Mouse (Mus musculus): ENCODE measurements around the gene Ctc1. TPM values are rescaled to one million over a fixed set of nuclear protein-coding genes. Genes with fewer than 3 reads are reported as not detected.
A peak's percentile ranks its signal among the peaks of the same experiment; 100 is the strongest.

Gene Ctc1
- polyA plus RNA-seq, 1 experiment from 2014 or later: 71.0 TPM

GRCm38 (mm10) chr11:69063413-69064201 is 47.9 kb downstream of the Ctc1 start:
- Histone ChIP-seq H3K27me3 (no peaks in the 10 kb centered on the region), H3K9ac (peak overlapping the region; percentile 65), H3K4me1 (peaks cover 29% of the 10 kb centered on the region), H3K27ac (peak overlapping the region; percentile 85), H3K4me2 (replicated peaks) (peak overlapping the region; percentile 56), H3K9me3 (no peaks in the 10 kb centered on the region), H3K4me3 (peak overlapping the region; percentile 80), H3K36me3 (no peaks in the 10 kb centered on the region)
- WGBS: under 1% methylated on average over 31 of the region's 31 CpGs
- ATAC-seq (ENCODE audit: insufficient number of reproducible peaks, insufficient read depth, low FRiP score, low TSS enrichment): no peak

- no peak for ATAC-seq (ENCODE audit: insufficient number of reproducible peaks, insufficient read depth, low FRiP score, low TSS enrichment)
- 42% methylated on average over 9 of the region's 9 CpGs for WGBS
- H3K4me1 ChIP-seq: peaks cover 27% of the 10 kb centered on the region
- H3K9ac ChIP-seq: peak overlapping the region; percentile 65
- H3K27me3 ChIP-seq: no peaks in the 10 kb centered on the region
- peak overlapping the region; percentile 85; the same call in 1 of the 2 replicates for H3K27ac ChIP-seq
- no peaks in the 10 kb centered on the region for H3K9me3 ChIP-seq
- peak overlapping the region; percentile 80 for H3K4me3 ChIP-seq
- peak overlapping the region; percentile 56 for H3K4me2 ChIP-seq (replicated peaks)
- no peaks in the 10 kb centered on the region for H3K36me3 ChIP-seq
These were observed 48.8 kb downstream of the Ctc1 start for GRCm38 (mm10) chr11:69064259-69065133.

- Histone ChIP-seq H3K4me1 (peaks cover 29% of the 10 kb centered on the region), H3K9ac (no peak overlapping the region), H3K4me3 (0 out of 2 replicates have a peak overlapping the region, but pooled peaks have one; percentile 45), H3K4me2 (replicated peaks) (peak overlapping the region; percentile 94), H3K36me3 (no peaks in the 10 kb centered on the region), H3K9me3 (no peaks in the 10 kb centered on the region), H3K27me3 (no peaks in the 10 kb centered on the region), H3K27ac (no peak overlapping the region)
- ATAC-seq (ENCODE audit: insufficient number of reproducible peaks, insufficient read depth, low FRiP score, low TSS enrichment): no peak
- WGBS: 52% methylated on average over 3 of the region's 3 CpGs
These were observed 49.7 kb downstream of the Ctc1 start for GRCm38 (mm10) chr11:69065394-69065925.

- 2% methylated on average over 29 of the region's 29 CpGs for WGBS
- no peaks in the 10 kb centered on the region for H3K9me3 ChIP-seq
- no peak for ATAC-seq (ENCODE audit: insufficient number of reproducible peaks, insufficient read depth, low FRiP score, low TSS enrichment)
- H3K27ac ChIP-seq: no peak overlapping the region
- peaks cover 23% of the 10 kb centered on the region for H3K4me1 ChIP-seq
- no peaks in the 10 kb centered on the region for H3K36me3 ChIP-seq
- H3K9ac ChIP-seq: peak overlapping the region; percentile 44
- H3K4me2 ChIP-seq (replicated peaks): peak overlapping the region; percentile 94
- peak overlapping the region; percentile 45 for H3K4me3 ChIP-seq
- no peaks in the 10 kb centered on the region for H3K27me3 ChIP-seq
These were observed 50.6 kb downstream of the Ctc1 start for GRCm38 (mm10) chr11:69066163-69066861.

GRCm38 (mm10) chr11:69066956-69067355 is 51.2 kb downstream of the Ctc1 start:
- Histone ChIP-seq H3K36me3 (no peaks in the 10 kb centered on the region), H3K4me1 (peaks cover 24% of the 10 kb centered on the region), H3K4me2 (replicated peaks) (peak overlapping the region; percentile 94), H3K9ac (peak overlapping the region; percentile 44; the same call in 1 of the 2 replicates), H3K27ac (no peak overlapping the region), H3K4me3 (peak overlapping the region; percentile 45), H3K9me3 (no peaks in the 10 kb centered on the region), H3K27me3 (no peaks in the 10 kb centered on the region)
- 9% methylated on average over 8 of the region's 8 CpGs for WGBS
- no peak for ATAC-seq (ENCODE audit: insufficient number of reproducible peaks, insufficient read depth, low FRiP score, low TSS enrichment)

GRCm38 (mm10) chr11:69067601-69068000 is 51.9 kb downstream of the Ctc1 start:
- Histone ChIP-seq H3K36me3 (no peaks in the 10 kb centered on the region), H3K27ac (no peak overlapping the region), H3K4me2 (replicated peaks) (no peak overlapping the region), H3K4me1 (peaks cover 30% of the 10 kb centered on the region), H3K9ac (no peak overlapping the region), H3K27me3 (no peaks in the 10 kb centered on the region), H3K4me3 (no peak overlapping the region), H3K9me3 (no peaks in the 10 kb centered on the region)
- WGBS: 63% methylated on average over 6 of the region's 6 CpGs
- ATAC-seq (ENCODE audit: insufficient number of reproducible peaks, insufficient read depth, low FRiP score, low TSS enrichment): no peak

- H3K27ac ChIP-seq: peak overlapping the region; percentile 92
- H3K4me2 ChIP-seq (replicated peaks): peak overlapping the region; percentile 83
- H3K4me3 ChIP-seq: peak overlapping the region; percentile 63
- no peak for ATAC-seq (ENCODE audit: insufficient number of reproducible peaks, insufficient read depth, low FRiP score, low TSS enrichment)
- H3K9ac ChIP-seq: peak overlapping the region; percentile 78
- H3K36me3 ChIP-seq: no peaks in the 10 kb centered on the region
- 2% methylated on average over 13 of the region's 13 CpGs for WGBS
- no peaks in the 10 kb centered on the region for H3K27me3 ChIP-seq
- H3K9me3 ChIP-seq: no peaks in the 10 kb centered on the region
- peaks cover 29% of the 10 kb centered on the region for H3K4me1 ChIP-seq
These were observed 54.4 kb downstream of the Ctc1 start for GRCm38 (mm10) chr11:69070093-69070492.

- Histone ChIP-seq H3K36me3 (no peaks in the 10 kb centered on the region), H3K9ac (peak within 1 kb of the TSS; percentile 78), H3K27me3 (no peaks in the 10 kb centered on the region), H3K4me1 (peaks cover 29% of the 10 kb centered on the region), H3K27ac (peak within 1 kb of the TSS; percentile 92), H3K4me2 (replicated peaks) (peak within 1 kb of the TSS; percentile 83), H3K9me3 (no peaks in the 10 kb centered on the region), H3K4me3 (peak within 1 kb of the TSS; percentile 63)
- peak; percentile 84 for ATAC-seq (ENCODE audit: insufficient number of reproducible peaks, insufficient read depth, low FRiP score, low TSS enrichment)
- WGBS: under 1% methylated on average over 47 of the region's 47 CpGs
These were observed 55.0 kb downstream of the Ctc1 start, which contains the start of gene Tmem107 for GRCm38 (mm10) chr11:69070590-69071222. TSS of gene Tmem107 (plus strand) at chr11:69070806.

GRCm38 (mm10) chr11:69071262-69071661 is 55.6 kb downstream of the Ctc1 start:
- peak overlapping the region; percentile 63 for H3K4me3 ChIP-seq
- 26% methylated on average over 9 of the region's 9 CpGs for WGBS
- H3K9ac ChIP-seq: peak overlapping the region; percentile 78
- peak overlapping the region; percentile 92; the same call in 1 of the 2 replicates for H3K27ac ChIP-seq
- H3K4me2 ChIP-seq (replicated peaks): peak overlapping the region; percentile 83
- peaks cover 24% of the 10 kb centered on the region for H3K4me1 ChIP-seq
- no peaks in the 10 kb centered on the region for H3K27me3 ChIP-seq
- H3K36me3 ChIP-seq: no peaks in the 10 kb centered on the region
- no peak for ATAC-seq (ENCODE audit: insufficient number of reproducible peaks, insufficient read depth, low FRiP score, low TSS enrichment)
- no peaks in the 10 kb centered on the region for H3K9me3 ChIP-seq

- H3K4me3 ChIP-seq: peak overlapping the region; percentile 24
- H3K4me2 ChIP-seq (replicated peaks): peak overlapping the region; percentile 83
- peak overlapping the region; percentile 56 for H3K27ac ChIP-seq
- H3K4me1 ChIP-seq: peaks cover 19% of the 10 kb centered on the region
- 83% methylated on average over 11 of the region's 11 CpGs for WGBS
- ATAC-seq (ENCODE audit: insufficient number of reproducible peaks, insufficient read depth, low FRiP score, low TSS enrichment): no peak
- H3K9me3 ChIP-seq: no peaks in the 10 kb centered on the region
- H3K36me3 ChIP-seq: no peaks in the 10 kb centered on the region
- H3K9ac ChIP-seq: peak overlapping the region; percentile 50
- H3K27me3 ChIP-seq: no peaks in the 10 kb centered on the region
These were observed 56.5 kb downstream of the Ctc1 start for GRCm38 (mm10) chr11:69072234-69072633.
